Mouse (Mus musculus) embryonic fibroblast, embryonic 13.5 days (primary cell): Measurements from ENCODE around the gene Pmp22. TPM values are rescaled to one million over a fixed set of nuclear protein-coding genes. Genes with fewer than 3 reads are reported as not detected.

Experiments used
- H3K27ac ChIP-seq: 2 replicates; pipeline ENCODE4 v1.5.1; 2012; ENCODE audit warnings: low read length, control low read depth, inconsistent platforms; ENCODE audit not compliant: insufficient read depth
- H3K4me1 ChIP-seq: 2 replicates; pipeline ENCODE4 v1.6.1; 2011; ENCODE audit warnings: low read length; ENCODE audit not compliant: control insufficient read depth, insufficient read depth
- H3K4me3 ChIP-seq: 2 replicates; pipeline ENCODE4 v1.5.1; 2011; ENCODE audit warnings: mild to moderate bottlenecking, control low read depth, low read length; ENCODE audit not compliant: insufficient read depth
- CTCF ChIP-seq: IDR thresholded peaks from 2 replicates; pipeline ENCODE4 v1.5.1; 2011; ENCODE audit warnings: mild to moderate bottlenecking, control low read depth, low read length, moderate library complexity, borderline replicate concordance; ENCODE audit not compliant: insufficient read depth
- POLR2A ChIP-seq: IDR thresholded peaks from 2 replicates; pipeline ENCODE4 v1.6.1; 2011; ENCODE audit warnings: low read depth, mild to moderate bottlenecking, control low read depth, low read length, moderate library complexity
- polyA plus RNA-seq: library from polyadenylated mRNA; stranded (reverse); fragments of >200 nt; gene quantifications from 2 replicates; pipeline ENCODE4 v1.2.4, GENCODE M21; 2011; ENCODE audit warnings: low read depth; ENCODE audit not compliant: missing spikeins, insufficient read length

Pmp22 gene
- polyA plus RNA-seq, 1 experiment = 179 TPM

GRCm38 (mm10) chr11:63104026-63104425 lies 24.8 kb upstream of the Pmp22 start:
- Histone ChIP-seq H3K4me1 (peaks cover 3% of the 10 kb centered on the region; the same call in 1 of the 2 replicates), H3K4me3 (no peak overlapping the region), H3K27ac (no peak overlapping the region)
- no peak for TF ChIP-seq CTCF
- TF ChIP-seq POLR2A = no peak

- TF ChIP-seq CTCF (no peak), POLR2A (no peak)
- Histone ChIP-seq H3K4me3 (no peak overlapping the region), H3K4me1 (peaks cover 4% of the 10 kb centered on the region), H3K27ac (no peak overlapping the region)
These were observed 19.5 kb upstream of the Pmp22 start for GRCm38 (mm10) chr11:63109230-63109775.

GRCm38 (mm10) chr11:63110329-63110728 lies 18.5 kb upstream of the Pmp22 start:
- TF ChIP-seq CTCF (no peak), POLR2A (no peak)
- H3K4me3 ChIP-seq = no peak overlapping the region

GRCm38 (mm10) chr11:63114807-63115641 lies 13.8 kb upstream of the Pmp22 start:
- no peak overlapping the region for H3K4me3 ChIP-seq
- peaks cover 11% of the 10 kb centered on the region for H3K4me1 ChIP-seq
- peak overlapping the region; percentile 88 for H3K27ac ChIP-seq
- TF ChIP-seq POLR2A (no peak), CTCF (no peak)

More at GRCm38 (mm10) chr11:63110329-63110728, 18.5 kb upstream of the Pmp22 start:
- no peak overlapping the region for H3K27ac ChIP-seq
- peaks cover 5% of the 10 kb centered on the region for H3K4me1 ChIP-seq

GRCm38 (mm10) chr11:63116652-63117051 lies 12.1 kb upstream of the Pmp22 start:
- Histone ChIP-seq H3K4me3 (no peak overlapping the region), H3K27ac (peak overlapping the region; percentile 88; the same call in 1 of the 2 replicates)
- TF ChIP-seq CTCF = no peak
- no peak for TF ChIP-seq POLR2A

GRCm38 (mm10) chr11:63117266-63117665 lies 11.5 kb upstream of the Pmp22 start:
- Histone ChIP-seq H3K4me1 (peaks cover 11% of the 10 kb centered on the region), H3K4me3 (no peak overlapping the region), H3K27ac (no peak overlapping the region)
- TF ChIP-seq CTCF (no peak), POLR2A (no peak)

More at GRCm38 (mm10) chr11:63116652-63117051, 12.1 kb upstream of the Pmp22 start:
- peaks cover 11% of the 10 kb centered on the region for H3K4me1 ChIP-seq

GRCm38 (mm10) chr11:63119791-63120190 lies 9.0 kb upstream of the Pmp22 start:
- no peak overlapping the region for H3K27ac ChIP-seq
- H3K4me3 ChIP-seq = no peak overlapping the region
- TF ChIP-seq POLR2A = no peak
- TF ChIP-seq CTCF = no peak
- H3K4me1 ChIP-seq = peaks cover 6% of the 10 kb centered on the region; the same call in 1 of the 2 replicates

- no peaks in the 10 kb centered on the region for H3K4me1 ChIP-seq
- H3K27ac ChIP-seq = no peak overlapping the region
- TF ChIP-seq POLR2A (no peak), CTCF (no peak)
- H3K4me3 ChIP-seq = no peak overlapping the region
These were observed 6.5 kb upstream of the Pmp22 start for GRCm38 (mm10) chr11:63122249-63122648.

- no peak overlapping the region for H3K4me3 ChIP-seq
- no peak overlapping the region for H3K27ac ChIP-seq
- TF ChIP-seq CTCF (no peak), POLR2A (no peak)
- H3K4me1 ChIP-seq = no peaks in the 10 kb centered on the region
These were observed 5.9 kb upstream of the Pmp22 start for GRCm38 (mm10) chr11:63122776-63123350.

GRCm38 (mm10) chr11:63124316-63124715 lies 4.5 kb upstream of the Pmp22 start:
- Histone ChIP-seq H3K4me1 (no peaks in the 10 kb centered on the region), H3K4me3 (no peak overlapping the region), H3K27ac (no peak overlapping the region)
- TF ChIP-seq POLR2A = no peak
- TF ChIP-seq CTCF = no peak

GRCm38 (mm10) chr11:63125832-63126456 lies 2.8 kb upstream of the Pmp22 start:
- Histone ChIP-seq H3K27ac (no peak overlapping the region), H3K4me3 (no peak overlapping the region), H3K4me1 (no peaks in the 10 kb centered on the region)
- TF ChIP-seq CTCF = no peak
- no peak for TF ChIP-seq POLR2A
